Comparison of ENCODE assay signal across 23 mouse cellular contexts in the genomic region with DNA sequence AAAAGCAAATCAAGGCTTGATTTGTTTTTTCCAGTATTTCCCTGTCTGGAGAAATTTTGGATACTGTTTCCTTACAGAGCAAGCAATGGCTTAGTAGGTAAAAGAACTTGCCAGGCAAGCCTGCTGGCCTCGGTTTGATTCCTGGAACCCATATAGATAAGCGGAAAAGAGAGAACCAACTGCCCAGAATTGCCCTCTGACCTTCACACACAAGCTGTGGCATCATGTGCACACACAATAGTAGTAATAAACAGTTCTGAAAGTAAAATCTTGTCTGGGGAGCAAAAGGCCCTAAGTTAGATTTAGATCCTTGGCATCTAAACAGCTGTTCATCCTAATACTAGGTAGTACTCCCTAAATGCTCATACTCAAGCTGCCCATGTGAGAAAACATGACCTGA.
"Had no signal": no experiment of that assay in that cellular context is flagged by ENCODE, and none has a peak within 500 bp of the region (broad histone marks: within the 10 kb centered on the region; RNA-seq: fewer than 3 reads in every experiment).

No protein-coding gene starts in this region.

- H3K36me3 ChIP-seq: lung, embryonic 15.5 days; midbrain, embryonic 13.5 days; neural tube, embryonic 13.5 days; stomach, embryonic 15.5 days had no signal

- H3K4me2 ChIP-seq: limb, embryonic 12.5 days; limb, embryonic 15.5 days; lung, embryonic 15.5 days; midbrain, embryonic 13.5 days; neural tube, embryonic 13.5 days; stomach, embryonic 15.5 days had no signal

- H3K9me3 ChIP-seq: limb, embryonic 12.5 days; limb, embryonic 15.5 days; lung, embryonic 15.5 days; megakaryocyte, embryonic 14.5 days; midbrain, embryonic 10.5 days; midbrain, embryonic 13.5 days; neural tube, embryonic 13.5 days; stomach, embryonic 15.5 days had no signal

- ATAC-seq: midbrain, embryonic 13.5 days; midbrain, embryonic 16.5 days had no signal

- H3K9ac ChIP-seq: limb, embryonic 12.5 days; limb, embryonic 15.5 days; liver, embryonic 14.5 days; lung, embryonic 15.5 days; midbrain, embryonic 13.5 days; neural tube, embryonic 13.5 days; stomach, embryonic 15.5 days had no signal

- H3K27me3 ChIP-seq: limb, embryonic 12.5 days; limb, embryonic 15.5 days; lung, embryonic 15.5 days; megakaryocyte, embryonic 14.5 days; midbrain, embryonic 13.5 days; neural tube, embryonic 13.5 days; stomach, embryonic 15.5 days had no signal

- DNase-seq: kidney, adult 8-10 months; kidney, postnatal 14 days; kidney, postnatal 4 days; left cerebral cortex, postnatal 4 days; lung, adult 18-20 months; lung, postnatal 10 days; right cerebral cortex, postnatal 14 days; right cerebral cortex, postnatal 4 days; spleen, adult 18-20 months; thymus, adult 18-20 months; thymus, postnatal 36 days had no signal

- H3K4me3 ChIP-seq: limb, embryonic 12.5 days; limb, embryonic 15.5 days; lung, embryonic 15.5 days; megakaryocyte, embryonic 14.5 days; midbrain, embryonic 10.5 days; midbrain, embryonic 13.5 days; myocyte; neural tube, embryonic 13.5 days; stomach, embryonic 15.5 days had no signal

- H3K27ac ChIP-seq: limb, embryonic 12.5 days; limb, embryonic 15.5 days; liver, embryonic 14.5 days; lung, embryonic 15.5 days; macrophage; midbrain, embryonic 10.5 days; midbrain, embryonic 13.5 days; neural tube, embryonic 13.5 days; stomach, embryonic 15.5 days had no signal
